In genomic region chr11:41202228-41202627, GRCm38 (mm10) we compare ENCODE assay signal across 17 mouse cellular contexts.
DNase-seq lines count a peak whose midpoint lies in the region; ATAC-seq and TF ChIP-seq lines count a peak whose summit lies in the region.
"Had no signal": no experiment of that assay in that cellular context is flagged by ENCODE, and none has a peak within 500 bp of the region (broad histone marks: within the 10 kb centered on the region; RNA-seq: fewer than 3 reads in every experiment).

No protein-coding gene starts in this region.

- H3K9me3 ChIP-seq in kidney, embryonic 14.5 days (ENCODE audit: control insufficient read depth, low read length): no peaks in the 10 kb centered on the region
- H3K9me3 ChIP-seq in neural tube, embryonic 14.5 days (ENCODE audit: control insufficient read depth, low read length): no peaks in the 10 kb centered on the region
- H3K9me3 ChIP-seq: G1E; midbrain, embryonic 12.5 days; neural tube, embryonic 15.5 days had no signal

- H3K4me3 ChIP-seq in kidney, embryonic 14.5 days (ENCODE audit: low read length): no peak overlapping the region
- no peak overlapping the region for H3K4me3 ChIP-seq in kidney, adult 2 months (ENCODE audit: insufficient read depth, low read depth, low read length)
- H3K4me3 ChIP-seq in neural tube, embryonic 14.5 days (ENCODE audit: low read depth, low read length): no peak overlapping the region
- H3K4me3 ChIP-seq: midbrain, embryonic 12.5 days; neural tube, embryonic 15.5 days had no signal

- H3K4me1 ChIP-seq in kidney, embryonic 14.5 days (ENCODE audit: control insufficient read depth, insufficient read depth, low read length): no peaks in the 10 kb centered on the region
- no peaks in the 10 kb centered on the region for H3K4me1 ChIP-seq in kidney, adult 2 months (ENCODE audit: control insufficient read depth, insufficient read depth, low read length)
- H3K4me1 ChIP-seq in neural tube, embryonic 14.5 days (ENCODE audit: control insufficient read depth, insufficient read depth, low read length): no peaks in the 10 kb centered on the region
- H3K4me1 ChIP-seq: midbrain, embryonic 12.5 days; neural tube, embryonic 15.5 days had no signal

- 94% methylated on average over 1 of the region's 1 CpGs for WGBS in kidney, embryonic 14.5 days
- 97% methylated on average over 1 of the region's 1 CpGs for WGBS in kidney, adult 2 months
- WGBS in neural tube, embryonic 14.5 days: 95% methylated on average over 1 of the region's 1 CpGs

- no peaks in the 10 kb centered on the region for H3K36me3 ChIP-seq in kidney, embryonic 14.5 days (ENCODE audit: control insufficient read depth, insufficient read depth, low read length)
- no peaks in the 10 kb centered on the region for H3K36me3 ChIP-seq in kidney, adult 2 months (ENCODE audit: control insufficient read depth, insufficient read depth, low read length)
- H3K36me3 ChIP-seq in neural tube, embryonic 14.5 days (ENCODE audit: control insufficient read depth, insufficient read depth, low read length): no peaks in the 10 kb centered on the region
- H3K36me3 ChIP-seq: G1E; midbrain, embryonic 12.5 days; neural tube, embryonic 15.5 days had no signal

- H3K9ac ChIP-seq in kidney, embryonic 14.5 days (ENCODE audit: low read depth, low read length): no peak overlapping the region
- no peak overlapping the region for H3K9ac ChIP-seq in neural tube, embryonic 14.5 days (replicated peaks; ENCODE audit: low read depth, low read length)
- H3K9ac ChIP-seq: midbrain, embryonic 12.5 days; neural tube, embryonic 15.5 days had no signal

- H3K27me3 ChIP-seq in kidney, embryonic 14.5 days (ENCODE audit: control insufficient read depth, insufficient read depth, low read length): no peaks in the 10 kb centered on the region
- H3K27me3 ChIP-seq in kidney, adult 2 months (replicated peaks; ENCODE audit: control insufficient read depth, insufficient read depth, low read length): no peaks in the 10 kb centered on the region
- no peaks in the 10 kb centered on the region for H3K27me3 ChIP-seq in neural tube, embryonic 14.5 days (ENCODE audit: control insufficient read depth, insufficient read depth, low read length)
- H3K27me3 ChIP-seq: midbrain, embryonic 12.5 days; neural tube, embryonic 15.5 days had no signal

- no peak overlapping the region for H3K4me2 ChIP-seq in kidney, embryonic 14.5 days (replicated peaks; ENCODE audit: low read depth, low read length)
- H3K4me2 ChIP-seq in neural tube, embryonic 14.5 days (ENCODE audit: low read depth, low read length): no peak overlapping the region
- H3K4me2 ChIP-seq: midbrain, embryonic 12.5 days; neural tube, embryonic 15.5 days had no signal

- peak; percentile 9 for DNase-seq in cerebellum, adult 9-10 months
- DNase-seq in cerebellum, postnatal 4 days (ENCODE audit: low spot score in 2 of 2): no peak
- no peak for DNase-seq in kidney, adult 2 months
- DNase-seq in neural tube, embryonic 10.5 days (ENCODE audit: extremely low spot score, low spot score): no peak
- peak; percentile 4 for DNase-seq in retina, postnatal 1 day
- no peak for DNase-seq in ovary, adult 18-20 months (ENCODE audit: low spot score)
- DNase-seq: gastrocnemius, postnatal 25 days; heart, postnatal 10 days; kidney, adult 11 months; lung, adult 2 months; thymus, adult 2 months had no signal

- no peak overlapping the region for H3K27ac ChIP-seq in kidney, embryonic 14.5 days (ENCODE audit: low read depth, low read length)
- H3K27ac ChIP-seq in kidney, adult 2 months (ENCODE audit: insufficient read depth, low read depth, low read length): no peak overlapping the region
- H3K27ac ChIP-seq in neural tube, embryonic 14.5 days (ENCODE audit: low read depth, low read length): no peak overlapping the region
- H3K27ac ChIP-seq: midbrain, embryonic 12.5 days; neural tube, embryonic 15.5 days had no signal

- no peak for TF ChIP-seq CTCF in kidney, adult 2 months (conservative IDR thresholded peaks at IDR 0.05; ENCODE audit: insufficient read depth, insufficient read length, low read depth, low read length)

- ATAC-seq in kidney, embryonic 14.5 days (ENCODE audit: low FRiP score, low TSS enrichment): peak; percentile 55; the same call in 1 of the 2 replicates
- peak; percentile 61; the same call in 1 of the 2 replicates for ATAC-seq in neural tube, embryonic 14.5 days (ENCODE audit: low read depth)
- ATAC-seq: activated CD4-positive, CD25-positive, alpha-beta regulatory T cell, adult 4 months had no signal

- no peak for TF ChIP-seq POLR2A in kidney, adult 2 months (IDR thresholded peaks at IDR 0.05; ENCODE audit: low read depth, low read length)

Comparison
In these comparisons a context has a peak if more than half of its experiments do, and no peak if none do; other contexts are left out.
1. DNase-seq: peak in cerebellum, adult 9-10 months (single experiment) and retina, postnatal 1 day (single experiment); none in cerebellum, postnatal 4 days (0 of 2), kidney, adult 2 months (single experiment), neural tube, embryonic 10.5 days (single experiment) and ovary, adult 18-20 months (single experiment).